Mouse (Mus musculus) heart, adult 2 months (tissue): ENCODE measurements at regions not wholly inside any gene's neighbourhood (a gene's known extent, or its start where the extent isn't known, plus 50 kb on each side); places are given as distances from the start of the nearest gene placed in this dataset.

ENCODE experiments used
- CTCF ChIP-seq: fragments of 200-600 bp; IDR thresholded peaks from 2 replicates; pipeline ENCODE4 v1.8.1; 2022; ENCODE audit warnings: antibody characterized with exemption, mild to moderate bottlenecking, moderate library complexity
- POLR2A ChIP-seq: fragments of 200-500 bp; IDR thresholded peaks from 2 replicates; pipeline ENCODE4 v1.6.1; 2011; ENCODE audit warnings: mild to moderate bottlenecking, low read depth, low read length, control low read depth; ENCODE audit not compliant: insufficient read depth

GRCm38 (mm10) chr4:89474836-89475541, 164.2 kb upstream of the Cdkn2b start:
- TF ChIP-seq POLR2A, result no peak
- no peak for TF ChIP-seq CTCF
